Mouse (Mus musculus) heart, postnatal 36 days (tissue): ENCODE data around the gene Gpx1. TPM values are rescaled to one million over a fixed set of nuclear protein-coding genes. Genes with fewer than 3 reads are reported as not detected.
A peak's percentile ranks its signal among the peaks of the same experiment; 100 is the strongest.
"Not testable (repeated sequence)": the region's sequence is repeated elsewhere in the genome, so short reads cannot be mapped to it uniquely, and the experiment has no call there.

Experiments used
- DNase-seq, 2 experiments: peaks; one replicate each; pipeline ENCODE4 v3.0.0; 2021 to 2022
- intact Hi-C: fragments of 180-260 bp; cut with DNase I; formaldehyde crosslinking; loops from one replicate; pipeline ENCODE4 v1.15.1; 2025
- total RNA-seq, 2 experiments: library from RNA; stranded (reverse); gene quantifications; 2 replicates each; pipeline ENCODE4 v1.2.3; 2021

Gene Gpx1
- total RNA-seq, result 100 to 1,000 TPM; 103 to 108 TPM

DNA sequence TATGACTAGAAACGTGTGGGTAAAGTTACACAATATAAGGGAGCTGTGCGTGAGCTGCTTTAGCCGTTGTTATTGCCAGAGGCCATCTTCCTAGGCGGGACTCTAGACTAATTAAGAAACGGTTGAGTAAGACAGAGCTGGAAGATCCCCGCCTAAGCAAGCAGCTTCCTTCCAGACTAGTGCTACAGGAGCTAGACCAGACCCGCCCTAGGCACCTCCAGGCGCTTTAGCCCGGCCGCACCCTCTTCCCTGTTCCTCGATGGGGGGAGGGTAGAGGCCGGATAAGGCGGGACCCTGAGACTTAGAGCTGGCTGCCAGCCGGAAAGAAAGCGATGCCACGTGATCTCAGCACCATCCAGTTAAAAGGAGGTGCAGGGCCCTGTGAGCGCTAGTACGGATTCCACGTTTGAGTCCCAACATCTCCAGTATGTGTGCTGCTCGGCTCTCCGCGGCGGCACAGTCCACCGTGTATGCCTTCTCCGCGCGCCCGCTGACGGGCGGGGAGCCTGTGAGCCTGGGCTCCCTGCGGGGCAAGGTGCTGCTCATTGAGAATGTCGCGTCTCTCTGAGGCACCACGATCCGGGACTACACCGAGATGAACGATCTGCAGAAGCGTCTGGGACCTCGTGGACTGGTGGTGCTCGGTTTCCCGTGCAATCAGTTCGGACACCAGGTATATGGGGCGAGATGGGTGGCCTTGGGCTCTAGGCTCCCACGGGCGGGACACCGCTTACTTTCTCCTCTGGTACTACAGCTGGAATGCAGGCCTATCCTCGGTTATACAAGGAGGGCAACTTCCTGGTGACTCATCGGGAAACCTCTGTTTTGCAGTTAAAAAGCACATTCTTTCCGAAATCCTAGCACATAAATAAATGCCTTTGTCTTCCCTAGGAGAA, at the start of gene Gpx1:
Gene Gpx1 (plus strand): TSS at position 18 of the 896 bp plus-strand sequence.
- intact Hi-C loops, result loop anchor here (1.0 to 2.0 kb wide), 2 partner anchors 14 to 33 kb away; partner anchors contain the start of genes Rhoa and Tcta
- peak; percentile 90 for DNase-seq

DNA sequence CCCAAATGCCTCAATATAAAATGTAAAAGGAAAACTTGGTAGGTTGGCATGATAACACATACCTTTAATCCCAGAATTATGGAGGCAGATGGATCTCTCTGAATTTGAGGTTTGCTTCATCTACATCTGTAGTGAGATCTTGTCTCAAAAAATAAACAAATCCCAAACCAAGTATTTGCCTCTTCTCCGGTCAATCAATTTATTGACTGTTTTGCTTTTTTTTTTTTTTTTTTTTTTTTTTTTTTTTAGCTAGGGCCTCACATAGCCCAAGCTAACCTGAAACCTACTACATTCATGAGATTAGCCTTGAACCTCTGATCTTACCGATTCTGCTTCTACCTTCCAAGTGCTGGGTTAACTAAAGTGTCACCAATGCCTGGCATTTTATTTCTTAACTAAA, 49.4 kb upstream of the Gpx1 start:
- intact Hi-C loops, result no loop called here
- DNase-seq, result no peak

DNA sequence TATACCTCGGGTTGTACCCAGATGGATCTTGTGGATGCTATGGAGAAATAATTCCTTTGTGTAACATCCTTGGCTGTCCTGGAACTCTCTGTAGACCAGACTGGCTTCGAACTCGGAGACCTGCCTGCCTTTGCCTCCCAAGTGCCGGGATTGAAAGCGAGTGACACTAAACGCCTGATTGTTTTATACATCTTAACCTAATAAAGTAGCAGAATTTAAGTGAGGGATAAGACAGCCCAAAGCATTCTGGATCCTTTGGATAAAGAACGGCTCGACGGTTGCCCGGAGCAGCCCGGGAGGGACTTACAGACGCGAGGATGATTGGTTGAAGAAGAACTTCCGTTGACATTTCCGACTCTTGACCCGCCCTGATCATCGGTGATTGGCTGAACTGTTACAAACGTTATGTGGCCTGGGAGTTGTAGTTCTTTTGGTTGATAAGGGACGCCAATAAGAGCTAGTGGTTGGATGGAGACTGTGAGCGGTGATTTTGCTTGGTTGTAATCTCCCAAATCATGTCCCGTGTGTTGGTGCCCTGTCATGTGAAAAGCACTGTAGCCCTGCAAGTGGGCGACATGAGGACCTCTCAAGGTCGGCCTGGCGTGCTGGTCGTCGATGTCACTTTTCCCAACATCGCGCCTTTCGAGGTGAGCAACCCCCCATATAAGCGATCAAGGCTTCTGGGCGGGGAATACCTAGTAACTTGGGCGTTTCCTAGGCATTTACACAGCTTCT, 48.5 kb upstream of the Gpx1 start, which contains the start of gene Nicn1:
Gene Nicn1 (plus strand): TSS at position 414 of the 735 bp plus-strand sequence.
- intact Hi-C loops, result no loop called here

DNA sequence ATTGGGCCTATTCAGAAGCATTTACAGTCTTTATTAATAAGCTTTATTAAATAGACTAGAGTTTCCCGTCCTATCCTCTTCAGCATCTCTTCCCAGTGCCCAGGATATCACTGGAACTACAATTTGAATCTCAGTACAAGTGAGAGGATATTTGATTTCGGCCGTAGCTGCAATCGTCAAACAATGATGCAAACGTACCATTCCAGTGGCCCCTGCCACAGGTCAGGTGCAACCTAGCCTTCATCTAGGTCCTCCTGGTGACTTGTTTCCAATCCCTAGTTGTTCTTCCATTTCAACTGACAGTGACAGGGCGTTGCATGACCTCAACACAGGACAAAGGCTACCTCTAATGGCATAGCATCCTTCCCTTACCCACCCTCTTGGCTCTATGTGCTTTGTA, 47.9 kb upstream of the Gpx1 start:
- no peak for DNase-seq
- intact Hi-C loops, result no loop called here

More for the DNA sequence above, 48.5 kb upstream of the Gpx1 start, which contains the start of gene Nicn1:
- peak; percentile 85 for DNase-seq

DNA sequence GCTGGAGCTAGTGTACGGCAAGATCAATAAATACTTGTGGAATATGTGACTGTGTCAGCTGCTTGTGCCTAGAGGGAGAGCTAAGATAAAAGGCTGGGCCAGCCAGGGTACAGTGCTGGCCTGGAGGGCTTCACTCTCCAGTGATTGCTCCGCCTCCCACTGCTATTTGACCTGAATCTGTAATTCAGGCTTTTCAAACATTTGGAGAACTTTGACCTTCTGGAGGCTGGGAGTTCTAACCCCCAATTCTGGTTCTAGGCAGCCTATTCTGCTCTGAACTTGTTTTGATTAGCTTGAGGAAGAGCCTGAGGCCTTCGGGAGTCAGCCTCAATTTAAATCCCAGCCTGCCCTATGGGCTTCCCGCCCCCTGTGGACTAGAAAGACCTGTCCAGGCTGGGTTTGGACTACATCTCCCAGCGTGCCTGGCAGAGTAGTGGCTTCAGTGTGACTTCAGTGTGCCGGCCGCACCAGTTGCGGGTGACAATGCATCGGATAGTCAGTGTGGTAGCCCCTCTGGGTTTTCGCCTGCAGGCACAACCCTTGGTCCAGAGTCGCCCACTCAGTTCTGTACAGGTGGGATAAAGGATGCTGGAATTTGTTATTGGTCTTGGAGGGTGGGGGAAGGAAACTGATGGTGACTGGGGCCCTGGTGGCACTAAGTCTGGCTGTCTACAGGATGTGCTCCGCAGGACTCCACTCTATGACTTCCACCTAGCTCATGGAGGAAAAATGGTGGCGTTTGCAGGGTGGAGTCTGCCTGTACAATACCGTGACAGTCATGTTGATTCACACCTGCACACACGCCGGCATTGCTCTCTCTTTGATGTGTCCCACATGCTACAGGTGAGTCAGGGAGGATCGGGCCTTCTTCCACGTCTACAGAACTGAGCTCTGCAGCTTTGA, 42.0 kb upstream of the Gpx1 start, which contains the start of gene Amt:
Gene Amt (plus strand): TSS at position 401 of the 903 bp plus-strand sequence.
- intact Hi-C loops, result no loop called here

DNA sequence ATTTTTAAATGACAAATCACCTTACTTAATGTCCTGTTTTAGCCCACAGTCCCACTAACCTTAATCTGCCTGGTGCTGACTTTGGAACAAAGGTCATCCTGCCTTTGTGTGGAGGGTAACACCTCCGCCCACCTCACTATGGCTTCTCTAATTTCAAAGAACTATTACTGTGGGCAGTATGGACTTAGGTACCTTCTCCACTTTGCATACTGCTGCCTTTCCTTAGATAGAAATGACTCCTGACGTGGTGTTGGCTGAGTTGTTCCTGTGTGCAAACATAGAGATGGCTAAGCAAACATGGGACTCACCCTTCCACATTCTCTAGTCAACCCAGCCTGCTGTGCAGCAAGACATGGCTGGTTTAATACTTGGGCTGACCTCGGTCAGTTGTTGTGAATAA, 36.9 kb upstream of the Gpx1 start:
- intact Hi-C loops, result loop anchor here (10.0 kb wide), 1 partner anchor 317 kb away; the partner anchor contains the start of genes Gm20661 and Inka1
- no peak for DNase-seq

More for the DNA sequence above, 42.0 kb upstream of the Gpx1 start, which contains the start of gene Amt:
- DNase-seq, result no peak

DNA sequence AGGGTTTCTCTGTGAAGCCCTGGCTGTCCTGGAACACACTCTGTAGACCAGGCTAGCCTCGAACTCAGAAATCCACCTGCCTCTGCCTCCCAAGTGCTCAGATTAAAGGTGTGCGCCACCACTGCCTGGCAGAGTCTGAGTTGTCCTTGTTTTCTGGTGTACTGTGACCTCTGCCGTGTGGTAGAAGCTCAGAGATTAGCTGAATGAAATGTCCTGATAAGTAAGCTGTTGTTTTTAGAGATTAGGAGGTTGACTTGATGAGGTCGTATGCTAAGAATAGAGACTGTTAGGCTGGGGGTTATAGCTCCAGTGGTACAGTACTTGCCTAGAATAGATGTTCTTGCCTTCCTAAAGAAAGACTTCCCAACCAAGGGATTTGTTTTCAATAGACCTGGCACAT, 34.0 kb upstream of the Gpx1 start:
- intact Hi-C loops, result loop anchor here (5.0 to 10.0 kb wide), 2 partner anchors 148 to 320 kb away; partner anchors contain the start of genes Gm20661 and Inka1
- DNase-seq, result no peak

DNA sequence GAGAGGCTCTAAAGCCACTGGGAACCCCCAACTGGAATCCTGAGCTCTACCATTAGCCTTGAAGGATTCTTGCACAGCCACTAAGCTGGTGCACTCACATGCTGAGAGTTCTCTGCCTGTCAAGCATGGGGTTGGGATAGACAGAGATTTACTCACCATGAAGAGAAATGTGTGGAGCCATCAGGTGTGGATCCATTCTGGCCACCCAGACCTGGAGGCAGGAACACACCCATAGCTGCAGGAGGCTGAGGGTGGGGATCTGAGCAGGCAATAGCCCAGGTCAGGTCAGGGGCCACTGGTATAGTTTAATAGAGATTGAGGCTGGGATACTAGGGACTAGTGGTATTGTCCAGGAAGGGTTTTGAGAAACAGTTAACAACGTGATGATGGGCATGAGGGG, 33.5 kb upstream of the Gpx1 start:
- peak; percentile 18 to 47 for DNase-seq
- intact Hi-C loops, result loop anchor here (5.0 to 10.0 kb wide), 2 partner anchors 147 to 320 kb away; partner anchors contain the start of genes Gm20661 and Inka1

DNA sequence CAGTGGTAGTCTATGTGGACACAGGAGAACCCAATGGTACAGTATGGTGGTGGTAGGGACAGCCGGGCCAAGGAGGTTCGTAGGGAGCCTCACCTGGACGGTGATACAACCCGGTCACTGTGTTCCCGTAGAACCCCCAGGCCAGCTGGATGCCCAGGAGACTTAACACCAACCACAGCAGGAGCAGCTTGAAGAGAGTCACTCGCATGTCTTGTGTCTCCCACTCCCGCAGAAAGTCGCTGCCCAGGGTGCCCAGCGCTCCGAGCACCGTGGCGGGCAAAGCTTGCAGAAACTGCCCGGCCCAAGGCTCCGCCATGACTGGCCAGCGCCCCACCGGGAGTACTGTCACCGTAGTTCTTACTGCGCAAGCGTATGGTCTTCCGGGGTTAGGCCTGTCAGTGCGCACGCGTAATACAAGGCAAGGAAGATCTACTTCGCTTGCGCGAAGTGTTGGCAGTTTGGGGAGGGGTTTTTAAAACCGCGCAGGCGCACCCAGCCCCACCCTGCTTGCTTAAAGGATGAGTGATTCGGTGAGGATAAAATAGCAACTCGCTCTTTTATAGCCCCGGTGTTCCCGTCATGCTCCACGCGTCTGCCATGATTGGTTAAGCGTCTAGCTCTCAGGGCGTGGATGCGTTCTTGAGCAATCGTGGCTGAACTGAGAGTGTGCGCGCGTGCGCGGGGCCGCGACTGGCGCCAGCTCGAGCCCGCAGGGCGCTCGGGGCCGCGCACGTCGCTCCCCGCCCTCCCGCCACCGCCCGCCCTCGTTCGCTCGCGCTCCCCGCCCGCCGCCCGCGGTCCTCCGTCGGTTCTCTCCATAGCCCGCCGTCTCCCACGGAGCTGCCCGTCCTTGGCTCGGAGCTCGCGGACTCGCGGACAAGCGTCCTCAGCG, 32.8 kb upstream of the Gpx1 start, which contains the start of the genes Rhoa and Tcta:
Gene Rhoa (plus strand): TSS at position 501 of the 892 bp plus-strand sequence.
Gene Tcta (minus strand): TSS at position 532 of the 892 bp plus-strand sequence.
- DNase-seq, result peak; percentile 96 to 97
- intact Hi-C loops, result loop anchor here (1.0 to 10.0 kb wide), 4 partner anchors 33 to 321 kb away; partner anchors contain the start of genes Gm20661, Inka1 and Usp4

DNA sequence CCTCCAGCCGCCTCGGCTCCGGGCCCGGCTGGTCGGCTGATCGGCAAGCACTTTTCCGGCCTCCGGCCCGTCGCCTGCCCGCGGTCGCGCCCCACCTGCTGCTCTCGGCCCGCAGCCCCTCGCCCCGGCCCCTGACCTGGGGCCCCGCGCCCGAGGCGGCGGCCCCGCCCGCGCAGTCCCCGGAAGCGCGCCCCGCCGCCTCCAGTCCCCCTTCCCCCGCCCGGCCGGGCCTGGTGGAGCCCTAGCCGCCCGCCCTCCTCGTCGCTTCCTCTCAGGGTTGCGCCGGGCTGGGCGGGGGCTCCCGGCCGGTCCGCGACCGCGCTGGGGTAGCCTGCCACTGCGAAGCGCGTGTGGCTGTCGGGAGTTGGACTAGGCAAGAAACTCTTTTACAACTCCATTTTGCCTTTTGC, 32.1 kb upstream of the Gpx1 start:
- peak in 1 of 2 experiments; percentile 83 for DNase-seq
- intact Hi-C loops, result loop anchor here (1.0 to 10.0 kb wide), 4 partner anchors 33 to 322 kb away; partner anchors contain the start of genes Gm20661, Inka1 and Usp4

DNA sequence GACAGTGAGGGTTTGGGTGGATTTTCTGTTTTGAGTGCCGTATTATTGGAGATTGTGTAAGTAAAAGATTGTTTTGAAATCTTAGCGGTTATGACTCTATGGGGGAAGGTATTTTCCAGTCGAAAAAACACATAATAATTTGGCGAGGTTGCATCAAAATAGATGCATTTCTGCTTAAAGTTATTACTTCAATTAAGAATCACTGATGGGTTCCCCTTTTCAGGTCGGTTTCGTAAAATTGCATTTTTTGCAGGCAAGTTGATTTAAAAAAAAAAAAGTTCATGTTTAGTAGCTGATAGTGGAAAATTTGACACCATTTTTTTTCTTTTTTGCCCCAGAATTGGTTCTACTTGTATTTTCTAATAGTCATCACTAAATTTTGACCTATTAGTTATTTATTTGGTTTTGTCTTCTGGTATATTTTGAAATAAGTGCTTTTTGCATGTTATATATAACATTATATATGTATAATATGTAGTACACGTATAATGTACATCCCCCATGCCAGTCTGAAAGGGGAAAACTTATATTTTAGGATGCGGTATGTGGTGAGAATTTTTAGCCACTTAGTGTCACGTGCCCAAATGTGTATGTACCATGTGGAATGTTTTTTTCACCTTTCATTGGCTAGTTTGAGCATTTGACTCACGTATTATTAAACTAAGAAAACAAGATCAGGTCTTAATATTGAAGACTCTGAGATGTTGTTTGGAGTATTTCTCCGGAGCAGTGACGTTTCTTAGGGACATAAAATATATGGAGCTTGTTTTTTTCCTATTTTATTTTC, 31.5 kb upstream of the Gpx1 start:
- DNase-seq, result no peak
- intact Hi-C loops, result loop anchor here (5.0 to 10.0 kb wide), 2 partner anchors 145 to 322 kb away; partner anchors contain the start of genes Gm20661 and Inka1

DNA sequence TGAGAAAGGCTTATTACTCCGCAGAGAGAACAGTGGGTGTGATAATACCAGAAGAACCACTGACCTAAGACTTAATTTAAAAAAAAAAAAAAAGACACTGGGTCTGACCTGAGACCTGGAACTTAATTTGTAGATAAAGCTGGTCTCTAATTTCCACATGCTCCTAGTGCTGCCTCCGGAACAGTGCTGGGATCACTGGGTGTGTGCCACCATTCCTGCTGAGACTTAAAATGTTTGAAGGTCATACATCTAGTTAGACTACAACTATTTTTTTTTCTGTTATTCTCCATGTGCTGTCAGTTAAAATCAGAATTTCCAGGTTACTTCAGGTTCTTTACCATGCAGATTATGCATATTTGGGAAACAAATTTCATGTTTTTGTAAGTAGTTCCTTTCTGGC, 30.6 kb upstream of the Gpx1 start:
- no peak for DNase-seq
- intact Hi-C loops, result loop anchor here (5.0 to 10.0 kb wide), 2 partner anchors 144 to 323 kb away; partner anchors contain the start of genes Gm20661 and Inka1

DNA sequence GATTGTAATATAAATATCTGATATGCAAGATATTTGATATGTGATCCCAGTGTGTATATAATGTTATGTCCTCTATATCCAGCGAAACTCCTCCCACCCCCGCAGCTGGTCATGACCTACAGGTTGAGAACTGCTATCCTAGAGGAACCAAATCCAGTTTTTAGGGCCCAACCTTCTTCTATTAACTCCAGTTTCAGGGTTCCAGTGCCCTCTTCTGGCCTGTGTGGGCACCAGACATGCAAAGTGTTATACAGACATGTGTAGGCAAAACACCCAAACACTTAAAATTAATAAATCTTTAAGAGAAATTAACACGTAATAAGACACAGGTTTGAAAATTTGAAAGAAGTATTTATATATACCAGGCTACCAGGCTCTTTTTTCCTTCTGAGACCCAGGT, 21.1 kb upstream of the Gpx1 start:
- intact Hi-C loops, result no loop called here
- DNase-seq, result no peak

DNA sequence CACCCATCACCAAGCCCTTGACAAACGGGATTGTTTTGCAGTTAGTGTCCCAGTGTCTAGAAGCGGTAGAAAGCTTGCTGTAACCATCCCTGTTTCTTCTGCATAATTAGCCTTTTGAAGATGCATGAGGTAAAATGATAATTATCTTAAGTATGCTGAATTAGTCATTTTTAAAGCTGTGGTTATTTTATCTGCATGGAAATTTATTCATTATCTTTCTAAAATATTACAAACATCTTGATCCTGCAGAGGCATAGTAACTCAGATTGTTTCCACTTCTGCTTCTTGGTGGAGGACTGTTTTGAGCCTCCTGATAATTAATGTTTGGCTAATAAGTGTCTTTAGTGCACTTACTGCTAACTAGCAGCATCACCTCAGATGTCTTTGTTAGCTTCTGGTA, 20.2 kb upstream of the Gpx1 start:
- intact Hi-C loops, result no loop called here

DNA sequence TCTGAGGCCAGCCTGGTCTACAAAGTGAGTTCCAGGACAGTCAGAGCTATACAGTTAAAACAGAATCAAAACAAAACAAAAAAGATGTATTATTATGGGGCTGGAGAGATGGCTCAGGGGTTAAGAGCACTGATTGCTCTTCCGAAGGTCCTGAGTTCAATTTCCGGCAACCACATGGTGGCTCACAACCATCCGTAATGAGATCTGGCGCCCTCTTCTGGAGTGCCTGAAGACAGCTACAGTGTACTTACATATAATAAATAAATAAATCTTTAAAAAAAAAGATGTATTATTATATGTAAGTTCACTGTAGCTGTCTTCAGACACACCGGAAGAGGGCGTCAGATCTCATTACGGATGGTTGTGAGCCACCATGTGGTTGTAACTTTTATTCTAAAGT, 16.6 kb upstream of the Gpx1 start:
- intact Hi-C loops, DNase-seq: not testable (repeated sequence)

More for the DNA sequence above, 20.2 kb upstream of the Gpx1 start:
- DNase-seq, result no peak

DNA sequence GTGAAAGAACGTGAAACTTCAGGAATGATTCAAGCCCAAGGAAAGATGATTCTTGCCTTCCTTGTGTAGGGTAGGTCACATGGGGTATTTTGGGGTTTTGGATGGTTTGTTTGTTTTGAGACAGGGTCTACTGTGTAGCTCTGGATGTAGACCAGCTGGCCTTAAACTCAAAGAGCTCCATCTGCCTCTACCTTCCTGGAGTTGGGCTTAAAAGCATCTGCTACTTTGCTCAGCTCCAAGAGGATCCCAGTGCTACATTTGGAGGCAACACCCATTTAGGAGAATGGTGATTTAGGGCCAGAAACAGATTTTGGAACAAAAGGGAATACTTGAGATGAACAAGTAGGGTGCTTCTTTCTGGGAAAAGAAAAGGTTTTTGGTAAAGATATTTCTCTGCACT, 13.9 kb upstream of the Gpx1 start:
- intact Hi-C loops, result loop anchor here (2.0 kb wide), 1 partner anchor 14 kb away; the partner anchor contains the start of gene Gpx1
- DNase-seq, result no peak

DNA sequence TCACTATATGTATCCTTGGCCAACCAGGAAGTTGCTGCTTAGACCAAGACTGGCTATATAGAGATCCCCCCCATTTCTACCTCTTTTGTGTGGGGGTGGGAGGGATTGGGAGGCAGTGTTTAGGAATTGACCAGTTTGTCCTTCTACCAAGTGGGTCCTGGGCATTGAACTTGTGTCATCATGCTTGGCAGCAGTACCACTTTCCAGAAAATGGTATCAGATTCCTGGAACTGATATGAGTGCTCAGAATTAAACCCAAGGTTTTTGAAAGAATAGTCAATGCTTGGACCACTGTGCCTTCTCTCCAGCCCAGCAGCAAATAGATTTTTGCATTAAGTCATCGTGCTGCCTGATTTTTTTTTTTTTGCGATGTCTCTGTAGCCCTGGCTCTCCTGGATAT, 12.9 kb upstream of the Gpx1 start:
- intact Hi-C loops, result loop anchor here (2.0 kb wide), 1 partner anchor 13 kb away; the partner anchor contains the start of gene Gpx1
- DNase-seq, result no peak
